Mouse (Mus musculus): ENCODE measurements around the gene Rorc. TPM values are rescaled to one million over a fixed set of nuclear protein-coding genes. Genes with fewer than 3 reads are reported as not detected.

The Rorc gene
- total and polyA plus RNA-seq, 3 experiments, result 0.47 to 1.2 (median 1.2) TPM

- Histone ChIP-seq H3K9me3 (replicated peaks; ENCODE audit: low read length) (peaks cover 10% of the 10 kb centered on the region), H3K27ac (ENCODE audit: insufficient read depth, low read depth) (no peak overlapping the region), H3K36me3 (replicated peaks in 1 of 2; ENCODE audit: control insufficient read depth in 1 of 2, insufficient read depth in 1 of 2, low read length in 1 of 2) (peaks cover 0 to 11% of the 10 kb centered on the region in 2 experiments), H3K27me3 (replicated peaks) (no peaks in the 10 kb centered on the region), H3K79me2 (replicated peaks; ENCODE audit: control insufficient read depth, extremely low read depth, insufficient read depth, poor library complexity, severe bottlenecking) (no peaks in the 10 kb centered on the region), H3K9ac (ENCODE audit: insufficient read depth, low read depth) (no peak overlapping the region), H3K4me3 (replicated peaks in 1 of 3; ENCODE audit: low read depth in 2 of 3, low read length in 2 of 3, poor library complexity in 1 of 3) (no peak overlapping the region), H3K4me1 (ENCODE audit: control insufficient read depth in 1 of 2, insufficient read depth in 2 of 2) (peaks cover 0 to 9% of the 10 kb centered on the region in 2 experiments; a peak in 2 of 4 replicates), H3K4me2 (ENCODE audit: insufficient read depth, low read depth, poor library complexity, severe bottlenecking) (no peak overlapping the region)
- dilution Hi-C loops (cut with MboI; ENCODE audit: extremely low pct_ligation_motif_present, extremely low pct_unique_long_range_greater_than_20kb, low sequenced_read_pairs) (no loop called here), in situ Hi-C loops (cut with MboI; ENCODE audit: low pct_ligation_motif_present, low pct_unique_long_range_greater_than_20kb, low sequenced_read_pairs) (no loop called here)
- TF ChIP-seq JUN (IDR thresholded peaks at IDR 0.05; ENCODE audit: insufficient read depth, low read depth, low read length) (no peak), SIN3A (IDR thresholded peaks at IDR 0.05; ENCODE audit: low read length) (no peak), CHD1 (IDR thresholded peaks at IDR 0.05; ENCODE audit: low read depth, low read length) (no peak), ETS1 (conservative IDR thresholded peaks at IDR 0.05; ENCODE audit: low read depth, low read length) (no peak), TCF12 (IDR thresholded peaks at IDR 0.05; ENCODE audit: low read depth, low read length) (no peak), MAZ (IDR thresholded peaks at IDR 0.05; ENCODE audit: low read depth, low read length) (no peak), CHD2 (IDR thresholded peaks at IDR 0.05; ENCODE audit: low read length) (no peak), RAD21 (IDR thresholded peaks at IDR 0.05; ENCODE audit: low read depth, low read length) (no peak), MAFK (IDR thresholded peaks at IDR 0.05; ENCODE audit: insufficient replicate concordance, low read length) (no peak), USF2 (conservative IDR thresholded peaks at IDR 0.05; ENCODE audit: low read depth, low read length) (no peak), KAT2A (IDR thresholded peaks at IDR 0.05; ENCODE audit: insufficient replicate concordance, low read length) (no peak), PAX5 (IDR thresholded peaks at IDR 0.05; ENCODE audit: low read length) (no peak), NELFE (IDR thresholded peaks at IDR 0.05; ENCODE audit: low read depth, low read length) (no peak), UBTF (IDR thresholded peaks at IDR 0.05; ENCODE audit: low read depth, low read length) (no peak), E2F4 (IDR thresholded peaks at IDR 0.05; ENCODE audit: insufficient replicate concordance, low read depth, low read length) (no peak), MXI1 (IDR thresholded peaks at IDR 0.05; ENCODE audit: low read depth, low read length) (no peak)
- no peak for DNase-seq (ENCODE audit: extremely low read depth)
Observed at GRCm38 (mm10) chr3:94363291-94364153, 9.1 kb upstream of the Rorc start.

DNA sequence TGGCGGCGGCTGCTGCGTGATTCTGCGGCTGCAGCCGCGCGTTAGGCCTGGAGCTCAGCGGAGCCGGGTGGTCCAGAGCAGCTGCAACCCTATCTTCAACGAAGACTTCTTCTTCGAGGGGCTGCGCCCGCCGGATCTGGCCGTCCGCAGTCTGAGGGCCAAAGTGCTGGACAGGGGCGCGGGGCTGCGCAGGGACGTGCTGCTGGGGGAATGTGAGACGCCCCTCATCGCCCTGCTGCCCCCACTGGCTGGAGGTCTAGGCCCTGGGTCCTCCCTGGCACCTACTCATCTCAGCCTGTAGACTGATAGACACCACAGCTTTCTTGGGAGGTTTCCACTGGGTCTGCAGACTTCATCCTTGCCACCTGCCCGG is 8.5 kb upstream of the Rorc start:
- dilution Hi-C loops (cut with MboI; ENCODE audit: extremely low pct_ligation_motif_present, extremely low pct_unique_long_range_greater_than_20kb, low sequenced_read_pairs), result no loop called here
- no peak overlapping the region for H3K9ac ChIP-seq (ENCODE audit: insufficient read depth, low read depth)

More for the DNA sequence above, 8.5 kb upstream of the Rorc start:
- no peaks in the 10 kb centered on the region for H3K79me2 ChIP-seq (replicated peaks; ENCODE audit: control insufficient read depth, extremely low read depth, insufficient read depth, poor library complexity, severe bottlenecking)
- H3K36me3 ChIP-seq (replicated peaks in 1 of 2; ENCODE audit: control insufficient read depth in 1 of 2, insufficient read depth in 1 of 2, low read length in 1 of 2), result peaks cover 0 to 11% of the 10 kb centered on the region in 2 experiments
- in situ Hi-C loops (cut with MboI; ENCODE audit: low pct_ligation_motif_present, low pct_unique_long_range_greater_than_20kb, low sequenced_read_pairs), result no loop called here
- H3K4me2 ChIP-seq (ENCODE audit: insufficient read depth, low read depth, poor library complexity, severe bottlenecking), result no peak overlapping the region
- no peak for TF ChIP-seq ETS1 (conservative IDR thresholded peaks at IDR 0.05; ENCODE audit: low read depth, low read length)
- no peak for TF ChIP-seq ZNF384 (IDR thresholded peaks at IDR 0.05; ENCODE audit: low read depth, low read length)
- no peak for TF ChIP-seq MEF2A (IDR thresholded peaks at IDR 0.05; ENCODE audit: borderline replicate concordance, low read depth, low read length)
- no peak for TF ChIP-seq USF1 (IDR thresholded peaks at IDR 0.05; ENCODE audit: low read depth, low read length)
- TF ChIP-seq PAX5 (IDR thresholded peaks at IDR 0.05; ENCODE audit: low read length), result no peak
- TF ChIP-seq ZKSCAN1 (IDR thresholded peaks at IDR 0.05; ENCODE audit: borderline replicate concordance, low read depth, low read length), result no peak
- no peak for TF ChIP-seq CHD2 (IDR thresholded peaks at IDR 0.05; ENCODE audit: low read length)
- no peak for TF ChIP-seq MYC (IDR thresholded peaks at IDR 0.05; ENCODE audit: low read depth, low read length)
- TF ChIP-seq TBP (conservative IDR thresholded peaks at IDR 0.05; ENCODE audit: low read depth, low read length), result no peak
- no peak for TF ChIP-seq HCFC1 (IDR thresholded peaks at IDR 0.05; ENCODE audit: low read depth, low read length)
- TF ChIP-seq ZMIZ1 (IDR thresholded peaks at IDR 0.05; ENCODE audit: low read depth, low read length), result no peak
- TF ChIP-seq SMC3 (IDR thresholded peaks at IDR 0.05; ENCODE audit: low read depth, low read length), result no peak
- no peak for TF ChIP-seq ELF1 (IDR thresholded peaks at IDR 0.05; ENCODE audit: low read depth, low read length)
- TF ChIP-seq KAT2A (IDR thresholded peaks at IDR 0.05; ENCODE audit: insufficient replicate concordance, low read length), result no peak
- no peak for TF ChIP-seq BHLHE40 (IDR thresholded peaks at IDR 0.05; ENCODE audit: low read depth, low read length)
- TF ChIP-seq JUND (conservative IDR thresholded peaks at IDR 0.05; ENCODE audit: low read depth, low read length), result no peak
- no peak for TF ChIP-seq UBTF (IDR thresholded peaks at IDR 0.05; ENCODE audit: low read depth, low read length)
- no peak for TF ChIP-seq NELFE (IDR thresholded peaks at IDR 0.05; ENCODE audit: low read depth, low read length)
- peaks cover 0 to 9% of the 10 kb centered on the region in 2 experiments; a peak in 2 of 4 replicates for H3K4me1 ChIP-seq (ENCODE audit: control insufficient read depth in 1 of 2, insufficient read depth in 2 of 2)
- H3K9me3 ChIP-seq (replicated peaks; ENCODE audit: low read length), result peaks cover 10% of the 10 kb centered on the region
- no peaks in the 10 kb centered on the region for H3K27me3 ChIP-seq (replicated peaks)
- no peak for DNase-seq (ENCODE audit: extremely low read depth)
- no peak overlapping the region for H3K27ac ChIP-seq (ENCODE audit: insufficient read depth, low read depth)
- H3K4me3 ChIP-seq (replicated peaks in 1 of 3; ENCODE audit: low read depth in 2 of 3, low read length in 2 of 3, poor library complexity in 1 of 3), result no peak overlapping the region
